Mouse (Mus musculus) testis, adult 2 months (tissue): ENCODE measurements around the gene Mfsd4b1.

Source experiments
- CTCF ChIP-seq: fragments of 200-500 bp; IDR thresholded peaks from 2 replicates; pipeline ENCODE4 v1.5.1; 2012; ENCODE audit warnings: low read depth, mild to moderate bottlenecking, inconsistent platforms, low read length, moderate library complexity; ENCODE audit not compliant: control insufficient read depth, insufficient read depth, insufficient replicate concordance
- POLR2A ChIP-seq: fragments of 200-500 bp; IDR thresholded peaks from 2 replicates; pipeline ENCODE4 v1.6.1; 2012; ENCODE audit warnings: low read depth, mild to moderate bottlenecking, inconsistent platforms, low read length, moderate library complexity; ENCODE audit not compliant: control insufficient read depth

DNA sequence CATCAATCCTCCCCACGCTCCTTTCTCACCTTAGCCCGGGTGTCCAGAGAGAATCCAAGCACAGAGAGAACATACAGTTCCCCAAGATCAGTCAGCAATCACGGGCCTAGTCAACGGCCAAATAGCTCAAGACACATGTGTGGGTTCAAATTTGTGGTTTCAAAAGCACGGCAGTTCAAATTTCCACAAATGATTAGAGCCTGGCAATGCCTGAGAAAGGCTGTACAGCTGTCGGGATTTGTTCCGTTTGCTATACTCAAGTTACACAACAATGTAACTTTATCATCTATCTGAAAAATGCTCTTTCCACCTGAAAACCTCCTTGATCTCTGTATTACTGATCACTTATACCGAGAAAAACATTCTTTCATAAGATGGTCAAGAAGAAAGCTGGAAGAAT, 492 bp upstream of the Mfsd4b1 start:
- no peak for TF ChIP-seq CTCF
- TF ChIP-seq POLR2A = no peak
